ENCODE assay signal across 11 mouse cellular contexts in the genomic region with DNA sequence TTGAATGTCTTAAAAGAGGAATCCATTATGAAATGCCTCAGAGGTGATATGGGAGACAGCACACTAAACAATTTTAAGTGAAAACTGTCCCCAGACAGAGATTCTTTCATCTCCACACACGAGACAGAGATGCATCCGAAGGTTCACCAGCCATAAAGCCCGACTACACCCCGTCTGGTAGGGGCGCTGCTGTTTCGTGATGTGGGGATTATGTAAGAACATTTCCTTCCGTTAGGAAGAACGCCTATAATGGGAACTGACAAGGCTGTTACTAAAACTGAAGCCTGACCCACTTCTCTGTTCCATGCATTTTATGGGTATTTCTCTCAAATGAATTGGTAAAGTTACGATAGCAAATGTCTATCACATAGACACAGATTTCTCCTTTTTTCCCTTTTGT.
DNase-seq lines count a peak whose midpoint lies in the region; ATAC-seq and TF ChIP-seq lines count a peak whose summit lies in the region.
"Had no signal": no experiment of that assay in that cellular context is flagged by ENCODE, and none has a peak within 500 bp of the region (broad histone marks: within the 10 kb centered on the region; RNA-seq: fewer than 3 reads in every experiment).

No protein-coding gene starts in this region.

- no peaks in the 10 kb centered on the region for H3K9me3 ChIP-seq in neural tube, embryonic 15.5 days (replicated peaks)
- H3K9me3 ChIP-seq: limb, embryonic 15.5 days had no signal

- peak; percentile 33 for DNase-seq in gastrocnemius, adult 2 months
- DNase-seq in gastrocnemius, postnatal 14 days, result no peak
- DNase-seq in lung, postnatal 36 days, result peak; percentile 28
- DNase-seq in lung, postnatal 14 days, result no peak
- DNase-seq in retina, postnatal 1 day, result peak; percentile 65
- DNase-seq: heart, adult 2 months; midbrain, embryonic 14.5 days had no signal

- no peak overlapping the region for H3K9ac ChIP-seq in neural tube, embryonic 15.5 days (replicated peaks)
- H3K9ac ChIP-seq: limb, embryonic 15.5 days had no signal

- WGBS in neural tube, embryonic 15.5 days, result 78% methylated on average over 9 of the region's 9 CpGs

- no peak overlapping the region for H3K4me2 ChIP-seq in neural tube, embryonic 15.5 days
- H3K4me2 ChIP-seq: limb, embryonic 15.5 days had no signal

- intact Hi-C loops in gastrocnemius, adult 2 months (cut with DNase I), result no loop called here
- intact Hi-C loops in gastrocnemius, postnatal 14 days (cut with DNase I; ENCODE audit: low total_unique reads), result no loop called here

- H3K4me3 ChIP-seq in gastrocnemius, adult 2 months, result no peak overlapping the region
- no peak overlapping the region for H3K4me3 ChIP-seq in cortical plate, adult 2 months (ENCODE audit: insufficient read depth, low read length)
- H3K4me3 ChIP-seq in neural tube, embryonic 15.5 days (replicated peaks), result no peak overlapping the region
- H3K4me3 ChIP-seq: heart, adult 2 months; limb, embryonic 15.5 days had no signal

- H3K4me1 ChIP-seq in cortical plate, adult 2 months (ENCODE audit: control insufficient read depth, insufficient read depth, low read length), result no peaks in the 10 kb centered on the region
- H3K4me1 ChIP-seq in neural tube, embryonic 15.5 days, result no peaks in the 10 kb centered on the region
- H3K4me1 ChIP-seq: limb, embryonic 15.5 days had no signal

- H3K36me3 ChIP-seq in neural tube, embryonic 15.5 days, result no peaks in the 10 kb centered on the region
- H3K36me3 ChIP-seq: limb, embryonic 15.5 days had no signal

- TF ChIP-seq CTCF in gastrocnemius, adult 2 months (IDR thresholded peaks at IDR 0.05), result peak; percentile 23; the same call in 1 of the 2 replicates
- TF ChIP-seq CTCF in cortical plate, adult 2 months (IDR thresholded peaks at IDR 0.05; ENCODE audit: extremely low read depth, insufficient read depth, low read length), result peak; percentile 20; the same call in 1 of the 2 replicates

- H3K27me3 ChIP-seq in neural tube, embryonic 15.5 days (replicated peaks), result no peaks in the 10 kb centered on the region
- H3K27me3 ChIP-seq: limb, embryonic 15.5 days had no signal

- ATAC-seq in CD4-positive, CD25-positive, alpha-beta regulatory T cell, adult 4 months, result no peak
- no peak for ATAC-seq in neural tube, embryonic 15.5 days (ENCODE audit: low FRiP score)

- no peak overlapping the region for H3K27ac ChIP-seq in gastrocnemius, adult 2 months
- H3K27ac ChIP-seq in cortical plate, adult 2 months (ENCODE audit: insufficient read depth, low read length), result no peak overlapping the region
- no peak overlapping the region for H3K27ac ChIP-seq in neural tube, embryonic 15.5 days (replicated peaks)
- H3K27ac ChIP-seq: heart, adult 2 months; limb, embryonic 15.5 days had no signal

- TF ChIP-seq POLR2A in cortical plate, adult 2 months (IDR thresholded peaks at IDR 0.05; ENCODE audit: extremely low read depth, insufficient read depth, low read length), result no peak

Comparison
In these comparisons a context has a peak if more than half of its experiments do, and no peak if none do; other contexts are left out.
1. DNase-seq: peak in gastrocnemius, adult 2 months (single experiment), lung, postnatal 36 days (single experiment) and retina, postnatal 1 day (single experiment); none in gastrocnemius, postnatal 14 days (single experiment) and lung, postnatal 14 days (single experiment).